Mouse (Mus musculus) mouse embryonic stem cell (cell line): ENCODE results near the gene Tdrd5.
"Not testable (repeated sequence)": the region's sequence is repeated elsewhere in the genome, so short reads cannot be mapped to it uniquely, and the experiment has no call there.

Experiments
- in situ Hi-C, 2 experiments: fragments of 300-500 bp; cut with MboI; formaldehyde crosslinking; loops; 1 replicate in 1 of 2; 3 replicates in 1 of 2; pipeline ENCODE4 v1.14.3; 2019 to 2020; ENCODE audit warnings: low sequenced_read_pairs in 2 of 2, low pct_unique_long_range_greater_than_20kb in 1 of 2, mixed read lengths in 1 of 2; ENCODE audit not compliant: unreplicated experiment in 1 of 2

Tdrd5 gene

GRCm38 (mm10) chr1:156270471-156270870, 33.0 kb downstream of the Tdrd5 start:
- in situ Hi-C loops = no loop called here

- in situ Hi-C loops = not testable (repeated sequence)
Observed at GRCm38 (mm10) chr1:156268546-156268945, 34.9 kb downstream of the Tdrd5 start.

GRCm38 (mm10) chr1:156263946-156264345, 39.5 kb downstream of the Tdrd5 start:
- in situ Hi-C loops = no loop called here

- in situ Hi-C loops = no loop called here
Observed at GRCm38 (mm10) chr1:156263352-156263751, 40.1 kb downstream of the Tdrd5 start.

GRCm38 (mm10) chr1:156254866-156255265, 48.6 kb downstream of the Tdrd5 start:
- in situ Hi-C loops = no loop called here

GRCm38 (mm10) chr1:156251096-156251495, 52.4 kb downstream of the Tdrd5 start:
- in situ Hi-C loops = not testable (repeated sequence)

- in situ Hi-C loops = no loop called here
Observed at GRCm38 (mm10) chr1:156247893-156248292, 55.6 kb downstream of the Tdrd5 start.

- in situ Hi-C loops = no loop called here
Observed at GRCm38 (mm10) chr1:156241713-156242348, 61.6 kb downstream of the Tdrd5 start.

- in situ Hi-C loops = no loop called here
Observed at GRCm38 (mm10) chr1:156241035-156241434, 62.4 kb downstream of the Tdrd5 start.

GRCm38 (mm10) chr1:156231122-156231521, 72.3 kb downstream of the Tdrd5 start:
- in situ Hi-C loops = no loop called here

- in situ Hi-C loops = no loop called here
Observed at GRCm38 (mm10) chr1:156230339-156231089, 73.0 kb downstream of the Tdrd5 start.

GRCm38 (mm10) chr1:156229448-156229847, 74.0 kb downstream of the Tdrd5 start:
- in situ Hi-C loops = no loop called here

- in situ Hi-C loops = no loop called here
Observed at GRCm38 (mm10) chr1:156228728-156229127, 74.7 kb downstream of the Tdrd5 start.

- in situ Hi-C loops = no loop called here
Observed at GRCm38 (mm10) chr1:156226903-156227302, 76.6 kb downstream of the Tdrd5 start.

- in situ Hi-C loops = no loop called here
Observed at GRCm38 (mm10) chr1:156222205-156223000, 81.1 kb downstream of the Tdrd5 start.

GRCm38 (mm10) chr1:156221327-156221726, 82.1 kb downstream of the Tdrd5 start:
- in situ Hi-C loops = no loop called here

- in situ Hi-C loops = no loop called here
Observed at GRCm38 (mm10) chr1:156218573-156218972, 84.9 kb downstream of the Tdrd5 start.

GRCm38 (mm10) chr1:156217941-156218340, 85.5 kb downstream of the Tdrd5 start:
- in situ Hi-C loops = no loop called here

- in situ Hi-C loops = no loop called here
Observed at GRCm38 (mm10) chr1:156217393-156217792, 86.1 kb downstream of the Tdrd5 start.
